Mouse (Mus musculus) stomach, embryonic 14.5 days (tissue): ENCODE results near the gene Plcb2. TPM values are rescaled to one million over a fixed set of nuclear protein-coding genes. Genes with fewer than 3 reads are reported as not detected.

Experiments
- ATAC-seq: fragments of 200-750 bp; cut with Nextera tagmentation; 2 replicates; pipeline ENCODE4 v1.8.0; 2017; ENCODE audit warnings: low read depth, moderate TSS enrichment; ENCODE audit not compliant: insufficient number of reproducible peaks, insufficient read depth, low FRiP score
- H3K27ac ChIP-seq: fragments of 300-500 bp; sonication (generic); 2 replicates; pipeline ENCODE4 v1.5.1; 2014; ENCODE audit warnings: mild to moderate bottlenecking, low read length, moderate library complexity, mixed read lengths
- H3K27me3 ChIP-seq: fragments of 300-500 bp; sonication (generic); 2 replicates; pipeline ENCODE4 v1.6.1; 2014; ENCODE audit warnings: low read length, control low read depth, mixed read lengths; ENCODE audit not compliant: control insufficient read depth, insufficient read depth
- H3K36me3 ChIP-seq: fragments of 300-500 bp; sonication (generic); 2 replicates; pipeline ENCODE4 v1.6.1; 2014; ENCODE audit warnings: mild to moderate bottlenecking, control low read depth, low read length, moderate library complexity, mixed read lengths; ENCODE audit not compliant: control insufficient read depth, insufficient read depth
- H3K4me1 ChIP-seq: fragments of 300-500 bp; sonication (generic); 2 replicates; pipeline ENCODE4 v1.6.1; 2014; ENCODE audit warnings: low read length, control low read depth, mixed read lengths; ENCODE audit not compliant: control insufficient read depth, insufficient read depth
- H3K4me2 ChIP-seq: fragments of 300-500 bp; sonication (generic); replicated peaks from 2 replicates; pipeline ENCODE4 v1.6.1; 2014; ENCODE audit warnings: low read depth, low read length, control low read depth
- H3K4me3 ChIP-seq: fragments of 300-500 bp; sonication (generic); 2 replicates; pipeline ENCODE4 v1.5.1; 2014; ENCODE audit warnings: low read depth, low read length, control low read depth
- H3K9ac ChIP-seq: fragments of 300-500 bp; sonication (generic); replicated peaks from 2 replicates; pipeline ENCODE4 v1.6.1; 2014; ENCODE audit warnings: low read depth, mild to moderate bottlenecking, control low read depth, low read length, moderate library complexity, mixed read lengths
- H3K9me3 ChIP-seq: fragments of 300-500 bp; sonication (generic); 2 replicates; pipeline ENCODE4 v1.6.1; 2016; ENCODE audit warnings: low read depth, low read length, control low read depth; ENCODE audit not compliant: control insufficient read depth
- WGBS: fragments of 180-500 bp; shearing (Covaris S2); extraction: QIAGEN DNeasy Blood & Tissue Kit; methylation state at CpG from one replicate; pipeline ENCODE4 v1.1.7; 2014; 5-methylcytosine and 5-hydroxymethylcytosine counted together
- polyA plus RNA-seq: library from polyadenylated mRNA; unstranded; fragments of >200 nt; fragmentation: Nextera tagmentation; extraction: Ambion mirVana; gene quantifications from 2 replicates; pipeline ENCODE4 v1.2.1, GENCODE M21; 2014

Plcb2 gene
- polyA plus RNA-seq, 1 experiment from 2014 or later, result 1.3 TPM

DNA sequence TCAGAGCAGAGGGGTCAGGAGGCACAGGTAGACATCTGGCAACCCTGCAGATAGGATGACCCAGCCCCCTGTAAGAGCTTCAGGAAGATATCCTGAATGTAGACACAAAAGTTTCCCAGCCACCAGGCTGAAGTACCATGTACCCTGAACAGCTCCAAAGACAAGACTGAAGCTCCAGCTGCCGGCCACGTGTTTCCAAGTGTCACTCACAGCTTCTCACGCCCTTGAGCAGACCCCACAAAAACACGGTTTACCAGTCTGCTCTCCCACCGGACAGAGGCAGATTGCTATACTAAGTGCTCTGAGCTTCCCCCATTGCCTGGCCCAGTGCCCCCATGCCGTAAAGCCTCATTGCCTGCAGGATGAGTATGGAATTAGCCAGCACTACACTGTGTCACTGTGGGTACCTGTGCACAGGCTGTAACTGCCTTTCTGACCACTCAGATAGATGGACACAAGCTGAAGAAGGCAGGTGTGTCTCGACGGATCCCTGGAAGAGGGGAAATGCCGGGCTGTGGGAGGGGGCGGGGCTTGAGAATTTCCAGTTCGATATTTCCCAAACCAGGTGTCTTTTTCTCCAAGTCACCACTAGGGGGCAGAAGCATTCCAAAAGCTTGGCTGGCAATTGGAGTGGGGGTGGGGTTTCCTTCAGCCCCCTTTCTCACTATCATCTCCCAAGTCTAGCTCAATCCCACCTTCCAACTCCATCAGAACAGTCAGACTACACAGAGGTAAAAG lies 36.0 kb upstream of the Plcb2 start:
- H3K4me2 ChIP-seq, result no peak overlapping the region
- H3K27me3 ChIP-seq, result no peaks in the 10 kb centered on the region
- no peak for ATAC-seq
- H3K36me3 ChIP-seq, result no peaks in the 10 kb centered on the region
- no peak overlapping the region for H3K27ac ChIP-seq
- peaks cover 31% of the 10 kb centered on the region for H3K4me1 ChIP-seq
- no peak overlapping the region for H3K4me3 ChIP-seq
- 25% methylated on average over 11 of the region's 11 CpGs for WGBS
- H3K9me3 ChIP-seq, result no peaks in the 10 kb centered on the region
- H3K9ac ChIP-seq, result no peak overlapping the region

GRCm38 (mm10) chr2:118763469-118763868 lies 35.2 kb upstream of the Plcb2 start:
- no peak for ATAC-seq
- Histone ChIP-seq H3K4me1 (peaks cover 31% of the 10 kb centered on the region), H3K9ac (no peak overlapping the region), H3K4me2 (no peak overlapping the region), H3K27ac (no peak overlapping the region), H3K27me3 (no peaks in the 10 kb centered on the region), H3K36me3 (no peaks in the 10 kb centered on the region), H3K9me3 (no peaks in the 10 kb centered on the region), H3K4me3 (no peak overlapping the region)
- WGBS, result 49% methylated on average over 7 of the region's 7 CpGs

DNA sequence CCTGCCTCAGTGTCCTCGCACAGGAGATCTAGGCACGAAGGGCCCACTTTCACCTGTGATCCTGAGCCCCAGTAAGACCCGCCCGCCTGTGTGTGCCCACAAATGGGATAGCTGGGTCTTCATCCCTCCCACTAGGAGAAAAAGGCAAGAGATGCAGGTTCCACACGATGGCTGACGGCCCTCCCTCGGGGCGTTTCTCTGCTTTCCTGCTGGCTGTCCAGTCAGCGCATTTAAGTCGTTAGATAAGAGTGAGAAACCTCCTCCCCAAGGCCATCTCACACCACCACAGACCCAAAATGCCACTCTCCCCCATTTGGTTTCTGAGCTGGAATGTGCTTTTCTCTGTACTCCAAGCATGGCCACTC lies 34.5 kb upstream of the Plcb2 start:
- Histone ChIP-seq H3K36me3 (no peaks in the 10 kb centered on the region), H3K9ac (no peak overlapping the region), H3K4me2 (peak overlapping the region; percentile 39), H3K4me1 (peaks cover 31% of the 10 kb centered on the region), H3K27me3 (no peaks in the 10 kb centered on the region), H3K4me3 (no peak overlapping the region), H3K27ac (peak overlapping the region; percentile 91; the same call in 1 of the 2 replicates), H3K9me3 (no peaks in the 10 kb centered on the region)
- 14% methylated on average over 10 of the region's 10 CpGs for WGBS
- ATAC-seq, result no peak

DNA sequence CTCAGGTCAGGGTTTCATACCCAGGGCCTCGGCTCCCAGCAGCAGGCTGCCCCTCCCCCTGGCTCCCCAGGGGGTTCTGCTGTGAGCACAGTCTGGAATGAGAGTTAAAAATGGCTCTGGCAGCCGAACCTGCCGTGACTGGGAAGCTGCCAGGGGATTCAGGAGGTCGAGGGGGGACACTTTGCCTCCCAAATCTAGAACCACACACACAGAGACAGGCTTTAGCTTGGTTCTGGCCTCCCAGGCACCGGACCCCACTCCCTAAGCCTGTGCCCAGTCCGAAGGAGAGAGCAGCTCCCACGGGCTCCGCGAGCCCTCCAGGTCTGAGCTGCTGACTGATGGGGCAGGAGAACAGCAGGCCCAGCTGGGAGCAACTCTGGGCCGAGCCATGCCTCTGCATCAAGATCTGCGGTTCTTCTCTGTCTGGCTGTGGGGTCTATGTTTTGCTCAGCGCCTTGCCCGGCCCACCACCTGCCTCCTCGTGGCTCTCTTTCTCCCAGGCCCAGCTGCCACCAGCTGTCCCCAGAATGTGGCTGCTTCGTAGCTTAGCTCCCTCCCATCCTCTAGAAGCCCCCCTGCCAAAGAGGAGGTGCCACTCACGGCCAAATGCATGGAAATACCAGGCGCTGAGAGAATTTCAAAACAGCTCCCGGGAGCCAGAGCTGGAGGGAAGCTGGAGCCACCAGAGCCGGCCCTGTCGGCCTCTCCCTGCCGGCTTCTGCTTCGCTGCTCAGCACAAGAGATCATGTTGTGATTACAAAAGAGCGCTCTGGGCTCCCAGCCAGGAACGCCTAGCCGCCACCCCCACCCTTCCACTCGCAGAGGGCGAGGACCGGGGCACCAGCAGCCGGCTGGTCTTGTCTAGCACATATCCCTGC lies 33.9 kb upstream of the Plcb2 start, which contains the start of gene Ccdc9b:
Gene Ccdc9b, minus strand, starts transcription at position 756 of the 878 bp plus-strand sequence.
- H3K9ac ChIP-seq, result peak within 1 kb of the TSS; percentile 15; the same call in 1 of the 2 replicates
- H3K4me2 ChIP-seq, result peak within 1 kb of the TSS; percentile 39
- no peaks in the 10 kb centered on the region for H3K9me3 ChIP-seq
- WGBS, result 5% methylated on average over 29 of the region's 29 CpGs
- H3K27ac ChIP-seq, result peak within 1 kb of the TSS; percentile 91
- peak; percentile 83 for ATAC-seq
- no peaks in the 10 kb centered on the region for H3K27me3 ChIP-seq
- no peaks in the 10 kb centered on the region for H3K36me3 ChIP-seq
- H3K4me1 ChIP-seq, result peaks cover 31% of the 10 kb centered on the region
- peak within 1 kb of the TSS; percentile 2; the same call in 1 of the 2 replicates for H3K4me3 ChIP-seq

- 85% methylated on average over 12 of the region's 12 CpGs for WGBS
- Histone ChIP-seq H3K27me3 (no peaks in the 10 kb centered on the region), H3K4me3 (no peak overlapping the region), H3K36me3 (no peaks in the 10 kb centered on the region), H3K4me2 (peak overlapping the region; percentile 39), H3K9ac (no peak overlapping the region), H3K9me3 (no peaks in the 10 kb centered on the region), H3K27ac (peak overlapping the region; percentile 91), H3K4me1 (peaks cover 31% of the 10 kb centered on the region)
- ATAC-seq, result no peak
Observed at GRCm38 (mm10) chr2:118761358-118761757, 33.1 kb upstream of the Plcb2 start.

- H3K4me2 ChIP-seq, result no peak overlapping the region
- H3K27ac ChIP-seq, result no peak overlapping the region
- ATAC-seq, result no peak
Observed at GRCm38 (mm10) chr2:118760311-118761025, 32.2 kb upstream of the Plcb2 start.

DNA sequence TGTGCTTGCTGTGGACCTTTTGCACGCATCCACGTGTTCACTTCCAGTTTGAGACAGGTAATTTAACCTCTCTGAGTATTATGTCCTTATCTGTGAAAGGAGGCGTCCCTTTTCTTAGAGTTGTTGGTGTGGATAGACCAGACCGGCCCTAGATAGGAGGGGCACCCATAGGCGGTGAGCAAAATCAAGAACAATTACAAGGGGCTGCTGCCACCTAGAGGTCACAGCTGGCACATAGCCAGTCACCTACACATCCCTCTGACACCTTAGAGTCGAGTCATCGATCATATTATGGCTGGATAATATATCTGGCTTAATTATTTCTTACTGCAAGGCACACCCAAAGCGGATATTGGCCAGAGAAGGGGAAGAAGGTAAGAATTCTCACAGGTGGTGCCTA lies 31.6 kb upstream of the Plcb2 start:
- H3K27ac ChIP-seq, result no peak overlapping the region
- peaks cover 31% of the 10 kb centered on the region for H3K4me1 ChIP-seq
- no peaks in the 10 kb centered on the region for H3K27me3 ChIP-seq
- no peak overlapping the region for H3K4me3 ChIP-seq
- H3K4me2 ChIP-seq, result no peak overlapping the region
- 14% methylated on average over 8 of the region's 8 CpGs for WGBS
- H3K9ac ChIP-seq, result no peak overlapping the region
- no peaks in the 10 kb centered on the region for H3K36me3 ChIP-seq
- no peaks in the 10 kb centered on the region for H3K9me3 ChIP-seq
- ATAC-seq, result 0 out of 2 replicates have a peak, but pooled peaks have one; percentile 15

More at GRCm38 (mm10) chr2:118760311-118761025, 32.2 kb upstream of the Plcb2 start:
- no peak overlapping the region for H3K4me3 ChIP-seq
- H3K36me3 ChIP-seq, result no peaks in the 10 kb centered on the region
- no peaks in the 10 kb centered on the region for H3K27me3 ChIP-seq
- 82% methylated on average over 11 of the region's 11 CpGs for WGBS
- peaks cover 31% of the 10 kb centered on the region for H3K4me1 ChIP-seq
- no peaks in the 10 kb centered on the region for H3K9me3 ChIP-seq
- H3K9ac ChIP-seq, result no peak overlapping the region

GRCm38 (mm10) chr2:118756103-118756502 lies 27.9 kb upstream of the Plcb2 start:
- Histone ChIP-seq H3K27ac (no peak overlapping the region), H3K9ac (no peak overlapping the region), H3K27me3 (no peaks in the 10 kb centered on the region), H3K4me2 (no peak overlapping the region), H3K4me3 (no peak overlapping the region), H3K36me3 (no peaks in the 10 kb centered on the region), H3K4me1 (peaks cover 1% of the 10 kb centered on the region), H3K9me3 (no peaks in the 10 kb centered on the region)
- ATAC-seq, result no peak
- WGBS, result 71% methylated on average over 4 of the region's 4 CpGs
